ENCODE assay signal across 8 mouse cellular contexts in the genomic region with DNA sequence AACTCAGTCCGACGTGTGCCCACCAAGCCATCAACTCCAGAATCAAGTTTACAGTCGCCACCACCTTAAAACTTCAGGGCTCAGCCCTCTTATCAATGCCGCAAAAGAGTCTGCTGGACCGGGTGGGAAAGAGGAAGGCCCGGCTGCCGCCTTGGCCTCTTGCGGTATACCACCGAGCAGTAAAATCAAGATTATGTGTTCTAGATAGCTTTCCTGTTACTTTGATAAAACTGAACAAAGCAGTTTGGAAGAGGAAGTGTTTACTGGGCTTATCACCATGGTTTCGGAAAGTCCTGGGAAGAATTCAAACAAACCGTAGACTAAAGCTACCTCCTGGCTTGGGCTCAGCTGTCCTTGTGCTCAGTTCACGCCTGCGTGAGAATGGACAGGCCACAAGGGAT. TPM values are rescaled to one million over a fixed set of nuclear protein-coding genes. Genes with fewer than 3 reads are reported as not detected.
DNase-seq lines count a peak whose midpoint lies in the region; ATAC-seq lines count a peak whose summit lies in the region.

No protein-coding gene starts in this region.

- H3K27ac ChIP-seq in embryonic facial prominence, embryonic 14.5 days (replicated peaks; ENCODE audit: low read depth, low read length): peak overlapping the region; percentile 72
- peak overlapping the region; percentile 78 for H3K27ac ChIP-seq in intestine, embryonic 14.5 days (ENCODE audit: low read depth)
- H3K27ac ChIP-seq in midbrain, embryonic 15.5 days: peak overlapping the region; percentile 72

- no peaks in the 10 kb centered on the region for H3K36me3 ChIP-seq in embryonic facial prominence, embryonic 14.5 days (ENCODE audit: control insufficient read depth, insufficient read depth, low read length)
- H3K36me3 ChIP-seq in intestine, embryonic 14.5 days (ENCODE audit: control insufficient read depth, insufficient read depth, low read length): no peaks in the 10 kb centered on the region
- no peaks in the 10 kb centered on the region for H3K36me3 ChIP-seq in midbrain, embryonic 15.5 days (replicated peaks)

- peak overlapping the region; percentile 70 for H3K9ac ChIP-seq in embryonic facial prominence, embryonic 14.5 days (ENCODE audit: low read depth, low read length)
- peak overlapping the region; percentile 70 for H3K9ac ChIP-seq in intestine, embryonic 14.5 days (ENCODE audit: low read length)
- H3K9ac ChIP-seq in midbrain, embryonic 15.5 days: peak overlapping the region; percentile 54

- H3K4me1 ChIP-seq in embryonic facial prominence, embryonic 14.5 days (ENCODE audit: control insufficient read depth, insufficient read depth, low read length): peaks cover 18% of the 10 kb centered on the region
- peaks cover 21% of the 10 kb centered on the region for H3K4me1 ChIP-seq in intestine, embryonic 14.5 days (replicated peaks; ENCODE audit: control insufficient read depth, insufficient read depth, low read length)
- H3K4me1 ChIP-seq in midbrain, embryonic 15.5 days: peaks cover 23% of the 10 kb centered on the region

- H3K4me2 ChIP-seq in embryonic facial prominence, embryonic 14.5 days (ENCODE audit: low read depth, low read length): peak overlapping the region; percentile 82
- peak overlapping the region; percentile 49 for H3K4me2 ChIP-seq in intestine, embryonic 14.5 days (ENCODE audit: low read length)
- H3K4me2 ChIP-seq in midbrain, embryonic 15.5 days: peak overlapping the region; percentile 59

- H3K4me3 ChIP-seq in embryonic facial prominence, embryonic 14.5 days (ENCODE audit: low read depth, low read length): peak overlapping the region; percentile 87
- H3K4me3 ChIP-seq in intestine, embryonic 14.5 days (ENCODE audit: low read depth, low read length): peak overlapping the region; percentile 73
- H3K4me3 ChIP-seq in midbrain, embryonic 15.5 days: peak overlapping the region; percentile 61

- 2% methylated on average over 13 of the region's 13 CpGs for WGBS in embryonic facial prominence, embryonic 14.5 days
- 1% methylated on average over 13 of the region's 13 CpGs for WGBS in intestine, embryonic 14.5 days
- 3% methylated on average over 13 of the region's 13 CpGs for WGBS in midbrain, embryonic 15.5 days

- no peak for ATAC-seq in embryonic facial prominence, embryonic 14.5 days (ENCODE audit: low read depth)
- ATAC-seq in intestine, embryonic 14.5 days (replicated peaks; ENCODE audit: low FRiP score, low TSS enrichment, low read depth): no peak
- no peak for ATAC-seq in midbrain, embryonic 15.5 days (replicated peaks)

- DNase-seq in spleen, postnatal 36 days (ENCODE audit: low spot score in 2 of 2): peak; percentile 29 to 41
- DNase-seq in spleen, postnatal 14 days (ENCODE audit: low spot score in 2 of 2): no peak
- DNase-seq in embryonic facial prominence, embryonic 14.5 days (ENCODE audit: low spot score): no peak
- no peak for DNase-seq in intestine, embryonic 14.5 days (ENCODE audit: low spot score)
- no peak for DNase-seq in thymus, postnatal 36 days
- no peak for DNase-seq in frontal cortex, postnatal 36 days (ENCODE audit: low spot score in 2 of 2)
- DNase-seq in cerebellum, adult 8-10 months: no peak

- no peaks in the 10 kb centered on the region for H3K9me3 ChIP-seq in embryonic facial prominence, embryonic 14.5 days (ENCODE audit: control insufficient read depth, low read length)
- no peaks in the 10 kb centered on the region for H3K9me3 ChIP-seq in intestine, embryonic 14.5 days (ENCODE audit: control insufficient read depth, low read length)
- no peaks in the 10 kb centered on the region for H3K9me3 ChIP-seq in midbrain, embryonic 15.5 days

- no peaks in the 10 kb centered on the region for H3K27me3 ChIP-seq in embryonic facial prominence, embryonic 14.5 days (replicated peaks; ENCODE audit: control insufficient read depth, insufficient read depth, low read length)
- no peaks in the 10 kb centered on the region for H3K27me3 ChIP-seq in intestine, embryonic 14.5 days (replicated peaks; ENCODE audit: control insufficient read depth, insufficient read depth, low read length)
- no peaks in the 10 kb centered on the region for H3K27me3 ChIP-seq in midbrain, embryonic 15.5 days (replicated peaks)

RNA-seq across cellular contexts. Expression of a gene that starts 0.8 kb away (rescaled TPM):
- polyA plus RNA-seq in embryonic facial prominence, embryonic 14.5 days (2014; fragmentation: Nextera tagmentation; extraction: Ambion mirVana): 21.0 and 22.4 TPM in 2 replicates
- 21.4 and 23.7 TPM in 2 replicates for polyA plus RNA-seq in intestine, embryonic 14.5 days (2014; fragmentation: Nextera tagmentation; extraction: Ambion mirVana)
- 50.0 and 53.7 TPM in 2 replicates for polyA plus RNA-seq in midbrain, embryonic 15.5 days (2015; fragmentation: Nextera tagmentation; extraction: Ambion mirVana)

RNA-seq across cellular contexts. Expression of a gene that starts 5.4 kb away (rescaled TPM):
- polyA plus RNA-seq in embryonic facial prominence, embryonic 14.5 days (2014; fragmentation: Nextera tagmentation; extraction: Ambion mirVana): 33.4 and 33.7 TPM in 2 replicates
- polyA plus RNA-seq in intestine, embryonic 14.5 days (2014; fragmentation: Nextera tagmentation; extraction: Ambion mirVana): 41.8 and 44.8 TPM in 2 replicates
- polyA plus RNA-seq in midbrain, embryonic 15.5 days (2015; fragmentation: Nextera tagmentation; extraction: Ambion mirVana): 26.3 and 29.8 TPM in 2 replicates

RNA-seq across cellular contexts. Expression of a gene that starts 31.8 kb away (rescaled TPM):
- polyA plus RNA-seq in embryonic facial prominence, embryonic 14.5 days (2014; fragmentation: Nextera tagmentation; extraction: Ambion mirVana): 40.7 and 48.6 TPM in 2 replicates
- 64.3 and 70.6 TPM in 2 replicates for polyA plus RNA-seq in intestine, embryonic 14.5 days (2014; fragmentation: Nextera tagmentation; extraction: Ambion mirVana)
- 21.9 and 24.5 TPM in 2 replicates for polyA plus RNA-seq in midbrain, embryonic 15.5 days (2015; fragmentation: Nextera tagmentation; extraction: Ambion mirVana)

Comparison
In these comparisons a context has a peak if more than half of its experiments do, and no peak if none do; other contexts are left out.
1. DNase-seq: peak in spleen, postnatal 36 days (2 of 2); none in spleen, postnatal 14 days (0 of 2), embryonic facial prominence, embryonic 14.5 days (single experiment), intestine, embryonic 14.5 days (single experiment), thymus, postnatal 36 days (0 of 2), frontal cortex, postnatal 36 days (0 of 2) and cerebellum, adult 8-10 months (single experiment).
2. Peak in every context shown above with its lines, with median percentiles within 50 percentile points of each other: H3K27ac ChIP-seq, H3K4me2 ChIP-seq, H3K4me3 ChIP-seq and H3K9ac ChIP-seq.